Mouse (Mus musculus): ENCODE measurements around the gene Gm20388.

- TF ChIP-seq CTCF (IDR thresholded peaks at IDR 0.05; ENCODE audit: low read depth) (no peak), EP300 (IDR thresholded peaks at IDR 0.05; ENCODE audit: low read depth) (no peak)
Measured at GRCm38 (mm10) chr8:121164017-121164469, 1253.4 kb downstream of the Gm20388 start.
